Mouse (Mus musculus) embryo, embryonic 10 days (tissue): Measurements from ENCODE around the gene Zer1.
"Not testable (repeated sequence)": the region's sequence is repeated elsewhere in the genome, so short reads cannot be mapped to it uniquely, and the experiment has no call there.

Source experiments
- DNase-seq: peaks from one replicate; pipeline ENCODE4 v3.0.0-alpha.2; 2015; ENCODE audit warnings: low spot score

The Zer1 gene

GRCm38 (mm10) chr2:30124472-30125274 lies at the start of gene Zer1:
Gene Zer1 (minus strand): TSS chr2:30124585.
- DNase-seq, result peak; percentile 96

GRCm38 (mm10) chr2:30173541-30174240 lies 49.3 kb upstream of the Zer1 start:
- DNase-seq, result no peak

GRCm38 (mm10) chr2:30171997-30172382 lies 47.6 kb upstream of the Zer1 start:
- no peak for DNase-seq

GRCm38 (mm10) chr2:30171371-30171996 lies 47.1 kb upstream of the Zer1 start, which contains the start of gene Endog:
Gene Endog (plus strand): TSS chr2:30171493.
- peak; percentile 95 for DNase-seq

- DNase-seq, result no peak
Observed at GRCm38 (mm10) chr2:30166677-30167076, 42.3 kb upstream of the Zer1 start.

- DNase-seq, result no peak
Observed at GRCm38 (mm10) chr2:30164340-30164932, 40.1 kb upstream of the Zer1 start.

GRCm38 (mm10) chr2:30161809-30162208 lies 37.4 kb upstream of the Zer1 start:
- DNase-seq, result peak; percentile 53

- not testable (repeated sequence) for DNase-seq
Observed at GRCm38 (mm10) chr2:30159871-30160270, 35.5 kb upstream of the Zer1 start.

- DNase-seq, result no peak
Observed at GRCm38 (mm10) chr2:30152616-30153015, 28.2 kb upstream of the Zer1 start.

GRCm38 (mm10) chr2:30151840-30152239 lies 27.5 kb upstream of the Zer1 start:
- no peak for DNase-seq

- DNase-seq, result no peak
Observed at GRCm38 (mm10) chr2:30147466-30147865, 23.1 kb upstream of the Zer1 start.

- no peak for DNase-seq
Observed at GRCm38 (mm10) chr2:30144436-30144835, 20.1 kb upstream of the Zer1 start.

- not testable (repeated sequence) for DNase-seq
Observed at GRCm38 (mm10) chr2:30140021-30140420, 15.6 kb upstream of the Zer1 start.

- no peak for DNase-seq
Observed at GRCm38 (mm10) chr2:30136458-30136857, 12.1 kb upstream of the Zer1 start.

- no peak for DNase-seq
Observed at GRCm38 (mm10) chr2:30134928-30135620, 10.7 kb upstream of the Zer1 start.

GRCm38 (mm10) chr2:30134378-30134711 lies 10.0 kb upstream of the Zer1 start:
- DNase-seq, result no peak

- peak; percentile 96 for DNase-seq
Observed at GRCm38 (mm10) chr2:30133613-30134377, 9.4 kb upstream of the Zer1 start, which contains the start of gene Tbc1d13. Gene Tbc1d13 (plus strand): TSS chr2:30133746.

- no peak for DNase-seq
Observed at GRCm38 (mm10) chr2:30132801-30133612, 8.6 kb upstream of the Zer1 start.

GRCm38 (mm10) chr2:30131240-30131639 lies 6.9 kb upstream of the Zer1 start:
- DNase-seq, result not testable (repeated sequence)

GRCm38 (mm10) chr2:30130156-30130555 lies 5.8 kb upstream of the Zer1 start:
- no peak for DNase-seq
